Mouse (Mus musculus) bone marrow, adult 2 months (tissue): ENCODE measurements around the gene Gpsm1.

Experiments used
- CTCF ChIP-seq: fragments of 200-500 bp; IDR thresholded peaks from 2 replicates; pipeline ENCODE4 v1.5.1; 2011; ENCODE audit warnings: low read length, control low read depth; ENCODE audit not compliant: control insufficient read depth, insufficient read depth
- POLR2A ChIP-seq: fragments of 200-500 bp; IDR thresholded peaks from 2 replicates; pipeline ENCODE4 v1.6.1; 2011; ENCODE audit warnings: low read depth, mild to moderate bottlenecking, control low read depth, low read length, borderline replicate concordance; ENCODE audit not compliant: control insufficient read depth

DNA sequence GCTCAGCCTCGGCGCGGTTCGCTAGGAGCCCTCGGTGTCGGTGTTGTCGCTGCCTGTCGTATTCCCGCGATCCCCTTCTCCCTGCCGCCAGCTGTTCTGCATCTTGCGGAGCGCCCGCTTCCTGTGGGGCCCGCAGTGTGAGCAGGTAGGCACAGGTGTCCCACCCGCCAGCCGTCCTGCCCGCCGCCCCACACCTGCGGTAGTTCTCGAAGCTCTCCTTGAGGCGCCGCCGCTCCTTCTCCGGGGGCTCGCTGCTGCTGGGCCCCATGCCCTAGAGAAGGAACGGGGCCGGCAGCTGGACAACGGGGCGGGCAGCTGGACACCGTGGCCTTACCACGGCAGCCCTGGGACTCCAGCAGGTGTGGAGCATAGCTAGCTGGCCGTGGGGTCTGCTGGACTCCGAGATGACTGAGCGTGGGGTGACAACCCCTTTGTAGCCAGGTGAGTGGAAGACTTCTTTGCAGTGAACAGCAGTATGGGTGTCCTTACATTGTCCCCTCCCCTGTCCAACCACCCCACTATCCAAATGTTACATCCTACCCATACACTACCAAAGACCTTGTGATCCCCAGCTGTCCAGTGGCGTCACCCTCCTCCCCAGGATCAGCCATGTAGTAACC lies 37.1 kb downstream of the Gpsm1 start:
- no peak for TF ChIP-seq POLR2A
- TF ChIP-seq CTCF = no peak
